Mouse (Mus musculus) liver, embryonic 14.5 days (tissue): Measurements from ENCODE around the gene Ankrd63.

Source experiments
- CTCF ChIP-seq: IDR thresholded peaks from 2 replicates; pipeline ENCODE4 v1.5.1; 2016; ENCODE audit warnings: antibody characterized with exemption, low read depth, control low read depth
- EP300 ChIP-seq: IDR thresholded peaks from 2 replicates; pipeline ENCODE4 v1.6.1; 2016; ENCODE audit warnings: antibody characterized with exemption, low read depth

DNA sequence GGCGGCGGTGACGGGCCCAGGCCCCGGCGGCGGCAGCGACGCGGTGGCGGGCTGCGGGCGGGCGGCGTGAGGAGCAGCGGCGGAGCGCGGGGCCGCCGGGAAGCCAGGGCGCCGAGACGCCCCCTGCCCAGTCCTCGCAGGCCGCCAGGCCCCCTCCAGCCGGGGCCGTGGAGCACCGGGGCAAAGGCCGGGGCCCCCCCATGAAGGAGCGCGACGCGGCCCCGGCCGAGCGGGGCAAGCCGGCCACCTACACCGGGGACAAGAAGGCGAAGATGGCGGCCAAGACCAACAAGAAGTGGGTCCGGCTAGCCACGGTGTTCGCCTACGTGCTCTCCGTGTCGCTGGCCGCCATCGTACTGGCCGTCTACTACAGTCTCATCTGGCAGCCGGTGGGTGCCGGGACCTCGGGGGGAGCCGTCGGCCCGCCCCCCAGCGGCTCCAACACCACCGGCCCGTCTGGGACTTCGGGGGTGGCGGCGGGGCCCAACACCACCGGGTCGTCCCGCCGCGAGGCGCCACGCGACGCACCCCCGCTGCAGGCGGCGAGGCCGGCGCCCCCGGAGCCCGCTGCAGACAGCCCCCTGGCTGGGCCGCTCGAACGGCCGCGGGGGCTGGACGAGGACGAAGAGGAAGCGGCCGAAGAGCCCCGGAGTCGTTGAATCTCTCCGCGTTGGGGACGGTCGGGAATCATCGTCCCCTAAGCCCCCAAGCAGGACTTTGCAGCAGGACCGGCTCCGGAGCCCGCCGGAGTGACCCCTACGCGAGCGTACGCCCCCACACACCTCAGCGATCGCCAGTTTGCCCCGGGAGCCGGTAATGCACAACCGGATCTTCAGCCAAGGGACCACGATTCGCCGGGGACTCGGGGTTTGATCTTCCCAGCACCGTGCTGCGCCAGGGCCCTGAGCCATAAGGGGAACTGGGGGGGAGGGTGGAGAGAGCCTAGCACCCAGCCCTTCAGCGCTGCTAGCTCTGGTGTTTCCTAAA is 42.4 kb upstream of the Ankrd63 start:
- TF ChIP-seq EP300 (no peak), CTCF (no peak)
